In genomic region chr6:112945181-112945751, GRCm38 (mm10) we compare ENCODE assay signal across 8 mouse cellular contexts. TPM values are rescaled to one million over a fixed set of nuclear protein-coding genes. Genes with fewer than 3 reads are reported as not detected.
A peak's percentile ranks its signal among the peaks of the same experiment; 100 is the strongest.
DNase-seq lines count a peak whose midpoint lies in the region; ATAC-seq and TF ChIP-seq lines count a peak whose summit lies in the region.

No protein-coding gene starts in this region.

- H3K4me1 ChIP-seq in forebrain, embryonic 11.5 days (replicated peaks; ENCODE audit: control insufficient read depth, insufficient read depth, low read length) = peaks cover 20% of the 10 kb centered on the region
- H3K4me1 ChIP-seq in limb, embryonic 11.5 days (ENCODE audit: control insufficient read depth, insufficient read depth, low read length) = peaks cover 4% of the 10 kb centered on the region; the same call in 1 of the 2 replicates

- WGBS in forebrain, embryonic 11.5 days = 12% methylated on average over 14 of the region's 14 CpGs
- 43% methylated on average over 14 of the region's 14 CpGs for WGBS in limb, embryonic 11.5 days

- DNase-seq in gastrocnemius, adult 2 months = no peak
- no peak for DNase-seq in gastrocnemius, postnatal 25 days
- peak; percentile 18 for DNase-seq in ovary, postnatal 36 days (ENCODE audit: low spot score)
- DNase-seq in ovary, adult 18-20 months (ENCODE audit: low spot score) = no peak
- no peak for DNase-seq in forebrain, embryonic 11.5 days (ENCODE audit: low spot score)
- no peak for DNase-seq in limb, embryonic 11.5 days (ENCODE audit: low spot score)
- DNase-seq in right cerebral cortex, postnatal 14 days = peak; percentile 40
- no peak for DNase-seq in urinary bladder, postnatal 25 days (ENCODE audit: low spot score)

- peaks cover 5% of the 10 kb centered on the region; the same call in 1 of the 2 replicates for H3K36me3 ChIP-seq in forebrain, embryonic 11.5 days (ENCODE audit: control insufficient read depth, insufficient read depth, low read length)
- no peaks in the 10 kb centered on the region for H3K36me3 ChIP-seq in limb, embryonic 11.5 days (ENCODE audit: control insufficient read depth, insufficient read depth, low read length)

- peak overlapping the region; percentile 82 for H3K4me3 ChIP-seq in gastrocnemius, adult 2 months
- H3K4me3 ChIP-seq in forebrain, embryonic 11.5 days (ENCODE audit: low read depth, low read length) = peak overlapping the region; percentile 79
- H3K4me3 ChIP-seq in limb, embryonic 11.5 days (ENCODE audit: low read depth, low read length) = peak overlapping the region; percentile 52

- intact Hi-C loops in gastrocnemius, adult 2 months (cut with DNase I) = no loop called here

- peak overlapping the region; percentile 71 for H3K9ac ChIP-seq in forebrain, embryonic 11.5 days (ENCODE audit: low read length)
- H3K9ac ChIP-seq in limb, embryonic 11.5 days (ENCODE audit: low read length) = no peak overlapping the region

- no peaks in the 10 kb centered on the region for H3K27me3 ChIP-seq in forebrain, embryonic 11.5 days (ENCODE audit: control insufficient read depth, insufficient read depth, low read length)
- H3K27me3 ChIP-seq in limb, embryonic 11.5 days (ENCODE audit: control insufficient read depth, insufficient read depth, low read length) = no peaks in the 10 kb centered on the region

- TF ChIP-seq CTCF in gastrocnemius, adult 2 months (IDR thresholded peaks at IDR 0.05) = no peak

- no peak overlapping the region for H3K27ac ChIP-seq in gastrocnemius, adult 2 months
- peak overlapping the region; percentile 60 for H3K27ac ChIP-seq in forebrain, embryonic 11.5 days (ENCODE audit: low read depth, low read length)
- no peak overlapping the region for H3K27ac ChIP-seq in limb, embryonic 11.5 days (replicated peaks; ENCODE audit: low read depth, low read length)

- peak overlapping the region; percentile 76 for H3K4me2 ChIP-seq in forebrain, embryonic 11.5 days (ENCODE audit: low read depth, low read length, severe bottlenecking)
- peak overlapping the region; percentile 84 for H3K4me2 ChIP-seq in limb, embryonic 11.5 days (ENCODE audit: low read depth, severe bottlenecking)

- no peaks in the 10 kb centered on the region for H3K9me3 ChIP-seq in forebrain, embryonic 11.5 days (ENCODE audit: control insufficient read depth, low read length)
- no peaks in the 10 kb centered on the region for H3K9me3 ChIP-seq in limb, embryonic 11.5 days (ENCODE audit: control insufficient read depth, low read length)

- ATAC-seq in forebrain, embryonic 11.5 days (replicated peaks; ENCODE audit: low FRiP score) = no peak; the same call in 1 of the 2 replicates
- no peak for ATAC-seq in limb, embryonic 11.5 days (ENCODE audit: insufficient number of reproducible peaks, low FRiP score, low TSS enrichment, low read depth)

RNA-seq across cellular contexts. Expression of gene Srgap3, which starts 1.8 kb away (rescaled TPM):
- 1 to 10 TPM in 1 of 2 experiments, under 1 TPM in 1; 0.51 to 2.0 TPM for total RNA-seq in gastrocnemius, adult 2 months (2021)
- 1 to 10 TPM; 1.8 to 2.1 TPM for total RNA-seq in gastrocnemius, postnatal 25 days (2021)
- 37.8 and 38.5 TPM in 2 replicates for polyA plus RNA-seq in forebrain, embryonic 11.5 days (2014; fragmentation: Nextera tagmentation; extraction: Ambion mirVana)
- polyA plus RNA-seq in limb, embryonic 11.5 days (2014; fragmentation: Nextera tagmentation; extraction: Ambion mirVana) = 4.8 and 5.3 TPM in 2 replicates

Comparison
In these comparisons a context has a peak if more than half of its experiments do, and no peak if none do; other contexts are left out.
1. DNase-seq: peak in ovary, postnatal 36 days (single experiment) and right cerebral cortex, postnatal 14 days (single experiment); none in gastrocnemius, adult 2 months (single experiment), gastrocnemius, postnatal 25 days (single experiment), ovary, adult 18-20 months (single experiment), forebrain, embryonic 11.5 days (single experiment), limb, embryonic 11.5 days (single experiment) and urinary bladder, postnatal 25 days (single experiment).
2. Peak in every context shown above with its lines, with median percentiles within 50 percentile points of each other: H3K4me3 ChIP-seq.